Mouse (Mus musculus) erythroid progenitor cell, adult 5-6 weeks (primary cell): ENCODE results near the gene Ppil4. TPM values are rescaled to one million over a fixed set of nuclear protein-coding genes. Genes with fewer than 3 reads are reported as not detected.

ENCODE experiments used
- ATAC-seq: replicated peaks from 2 replicates; pipeline ENCODE4 v1.8.0; 2016; ENCODE audit warnings: moderate number of reproducible peaks, mild to moderate bottlenecking, moderate TSS enrichment, inconsistent platforms; ENCODE audit not compliant: poor library complexity, low FRiP score, severe bottlenecking
- total RNA-seq, 2 experiments: library from RNA; stranded (forward) in 1 of 2; stranded (reverse) in 1 of 2; fragments of 150-400 nt in 1 of 2; fragments of 186-747, 209-891 nt in 1 of 2; gene quantifications; 2 replicates each; pipeline versions ENCODE4 v1.2.3 to v1.2.4; 2015 to 2017; ENCODE audit warnings: low replicate concordance in 2 of 2

Gene Ppil4
- total RNA-seq, 2 experiments from 2014 or later, result 36.0 to 66.4 TPM

DNA sequence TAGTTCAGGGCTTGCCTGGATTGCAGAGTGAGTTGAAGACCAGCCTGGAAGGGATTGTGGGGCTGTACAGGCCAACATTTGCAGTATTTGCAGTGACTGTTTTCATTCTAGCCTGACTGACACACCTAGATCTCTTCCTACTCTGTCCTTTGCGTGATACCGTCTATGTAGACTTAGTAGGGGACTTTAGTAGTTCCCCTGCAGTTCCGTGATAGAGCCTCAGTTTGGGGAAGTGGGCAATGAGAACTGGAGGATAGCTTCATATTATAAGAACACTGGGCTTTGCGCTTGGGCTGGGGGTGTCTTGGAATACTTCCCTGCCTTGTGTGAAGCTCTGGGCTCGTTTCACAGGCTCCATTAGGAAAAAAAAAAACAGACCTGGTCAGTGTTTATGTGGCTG is 27.5 kb downstream of the Ppil4 start:
- ATAC-seq, result no peak

GRCm38 (mm10) chr10:7821981-7822380 is 29.3 kb downstream of the Ppil4 start:
- no peak for ATAC-seq

DNA sequence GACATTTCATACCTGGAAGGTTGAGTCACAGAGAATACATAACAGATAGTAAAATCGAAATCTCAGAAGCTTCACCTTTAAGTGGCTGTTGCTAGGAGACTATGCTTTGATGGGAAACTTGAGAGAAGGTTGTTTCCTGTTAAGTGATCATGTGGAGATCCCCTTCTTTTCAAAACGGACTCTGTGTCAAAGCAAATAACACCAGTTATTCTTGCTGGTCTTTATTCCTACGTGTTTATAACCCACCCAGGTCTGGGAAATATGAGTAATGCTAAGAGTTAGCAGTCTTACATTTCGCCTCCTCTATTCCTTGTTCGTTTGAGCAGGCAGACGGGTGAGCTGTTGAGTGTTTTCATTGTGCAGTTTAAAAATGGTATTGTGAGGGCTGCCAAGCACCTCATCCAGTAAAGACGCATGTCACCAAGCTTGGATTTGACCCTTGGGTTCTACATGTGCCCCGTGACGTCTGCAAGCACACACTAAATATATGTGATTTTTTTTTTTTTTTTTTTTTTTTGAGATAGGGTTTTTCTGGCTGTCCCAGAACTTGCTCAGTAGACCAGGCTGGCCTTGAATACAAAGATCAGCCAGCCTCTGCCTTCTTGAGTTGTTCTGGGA is 32.1 kb downstream of the Ppil4 start:
- no peak for ATAC-seq

DNA sequence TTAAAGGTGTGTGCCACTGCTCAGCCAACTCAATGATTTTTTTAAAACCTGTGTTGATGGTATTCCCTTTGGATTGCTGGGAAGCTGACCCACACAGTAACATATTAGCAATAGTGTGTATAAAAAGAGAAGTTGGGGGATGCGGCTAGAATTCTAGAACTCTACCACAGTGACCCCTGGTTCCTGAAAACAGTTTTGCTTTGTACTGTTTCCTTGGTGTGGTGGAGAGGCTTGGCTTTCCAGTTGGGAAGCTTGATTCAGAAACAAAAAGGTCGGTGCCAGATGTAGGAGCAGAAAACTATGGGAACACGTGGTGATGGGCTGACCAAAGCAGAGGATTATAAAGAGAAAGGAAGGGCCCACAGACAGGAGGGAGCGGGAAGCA is 32.6 kb downstream of the Ppil4 start:
- ATAC-seq, result no peak

DNA sequence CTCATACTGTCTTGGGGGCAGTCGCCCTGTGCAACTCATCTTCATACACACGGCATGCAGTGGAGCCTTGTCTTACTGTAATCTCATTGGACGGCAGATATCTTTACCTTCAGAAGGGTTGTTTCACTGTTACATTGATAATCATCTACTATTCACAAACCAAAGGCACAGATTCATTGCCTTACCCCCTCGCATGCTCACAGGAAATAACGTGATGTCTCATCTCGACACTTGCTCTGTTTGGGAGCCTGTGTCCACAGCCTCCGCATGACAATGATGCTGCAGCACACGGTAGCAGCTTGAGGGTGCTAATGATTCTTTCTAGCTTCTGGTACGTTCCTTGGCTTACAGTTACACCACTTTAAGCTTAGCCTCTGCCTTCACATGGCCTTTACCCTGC is 33.4 kb downstream of the Ppil4 start:
- ATAC-seq, result no peak

GRCm38 (mm10) chr10:7832171-7832676 is 39.5 kb downstream of the Ppil4 start, which contains the start of gene Zc3h12d:
Zc3h12d (plus strand) TSS chr10:7832470.
- ATAC-seq, result no peak

GRCm38 (mm10) chr10:7833377-7834165 is 40.9 kb downstream of the Ppil4 start:
- no peak for ATAC-seq

DNA sequence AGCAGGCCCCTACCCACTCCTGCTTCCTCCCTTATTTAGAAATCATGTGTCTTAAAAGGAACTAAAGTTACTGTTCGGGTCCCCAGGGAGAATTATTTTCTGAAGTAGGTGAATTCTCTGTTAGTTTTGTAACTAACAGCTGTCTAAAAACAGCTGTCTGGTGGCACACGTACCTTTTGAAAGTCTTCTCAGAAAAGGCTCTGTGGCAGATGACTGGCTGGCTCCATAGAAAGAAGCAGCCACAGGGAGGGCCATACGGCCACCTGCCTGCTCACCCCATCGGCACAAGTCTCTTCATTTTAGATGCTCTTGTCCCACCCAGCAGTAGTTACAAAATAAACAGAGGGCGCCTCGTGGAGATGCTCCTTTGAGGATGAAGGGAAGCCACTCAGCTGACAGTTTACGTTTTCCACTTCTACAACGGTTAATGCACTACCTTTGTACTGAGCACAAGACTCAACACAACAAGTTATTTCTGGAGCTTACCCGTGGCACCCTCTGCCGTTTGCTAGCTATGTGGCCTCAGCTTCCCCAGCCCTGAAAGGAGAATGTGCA is 42.1 kb downstream of the Ppil4 start:
- ATAC-seq, result no peak

- ATAC-seq, result no peak
Measured at GRCm38 (mm10) chr10:7836902-7837301, 44.2 kb downstream of the Ppil4 start.

- ATAC-seq, result no peak
Measured at GRCm38 (mm10) chr10:7837446-7837845, 44.8 kb downstream of the Ppil4 start.

DNA sequence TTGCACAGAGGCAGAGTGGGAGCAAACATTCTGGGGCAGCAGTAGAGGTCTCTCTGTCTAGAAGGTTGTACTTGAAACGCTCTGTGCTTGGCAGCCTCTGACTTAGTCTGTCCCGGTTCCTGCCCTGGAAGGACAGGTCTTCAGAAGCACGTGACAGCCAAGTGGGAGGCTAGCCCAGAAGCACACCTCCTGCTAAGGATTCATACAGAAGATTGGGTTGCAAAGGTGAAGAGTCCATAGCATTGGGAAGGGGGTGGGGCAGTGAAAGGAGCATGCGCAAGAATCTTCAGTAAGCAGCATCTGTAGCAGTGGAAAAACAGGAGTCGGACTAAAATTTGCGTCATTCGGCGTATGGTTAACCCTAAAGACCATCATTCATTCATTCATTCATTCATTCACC is 45.3 kb downstream of the Ppil4 start:
- ATAC-seq, result no peak

DNA sequence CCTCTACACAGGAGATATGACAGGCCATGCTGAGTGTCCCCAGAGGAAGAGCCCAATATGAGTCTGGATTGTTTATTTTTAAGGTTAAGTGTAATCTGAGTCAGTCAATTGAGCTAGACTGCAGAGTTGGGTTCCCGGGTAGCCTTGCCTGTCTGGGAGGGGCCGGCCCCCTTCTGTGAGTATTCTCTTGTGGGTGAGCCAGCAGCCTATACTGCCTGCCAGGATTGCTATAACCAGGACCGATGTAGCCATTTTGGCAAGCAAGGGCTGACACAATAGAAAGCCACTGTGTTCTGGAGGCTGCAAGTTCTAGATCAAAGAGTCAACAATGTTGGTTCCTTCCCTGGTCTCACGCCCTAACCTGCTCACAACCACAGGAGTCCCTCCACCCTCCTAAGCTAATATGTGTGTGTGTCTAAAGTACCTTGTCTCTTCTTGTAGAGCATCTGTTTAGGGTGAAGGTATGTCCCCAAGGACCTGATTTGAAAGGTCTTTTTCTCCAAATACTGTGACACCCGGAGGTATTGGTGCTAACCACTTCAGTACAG is 46.3 kb downstream of the Ppil4 start:
- no peak for ATAC-seq

GRCm38 (mm10) chr10:7839551-7840352 is 47.1 kb downstream of the Ppil4 start:
- no peak for ATAC-seq

DNA sequence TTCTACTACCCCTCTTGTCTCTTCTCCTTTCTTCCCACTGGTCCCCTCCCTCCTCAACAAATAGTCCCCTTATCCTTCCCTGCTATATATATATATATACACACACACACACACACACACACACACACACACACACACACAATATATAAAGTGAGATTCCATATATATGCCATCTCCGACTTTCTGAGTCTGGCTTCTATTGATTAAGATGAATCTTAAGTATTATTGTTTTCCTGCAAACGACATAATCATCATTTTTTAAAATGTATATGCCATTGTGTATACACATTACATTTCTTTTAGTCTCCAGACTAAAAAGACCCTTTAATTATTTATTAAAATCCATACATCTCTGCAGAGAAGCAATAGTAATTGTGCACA is 47.7 kb downstream of the Ppil4 start:
- ATAC-seq, result no peak

GRCm38 (mm10) chr10:7840785-7841184 is 48.1 kb downstream of the Ppil4 start:
- no peak for ATAC-seq

- ATAC-seq, result no peak
Measured at GRCm38 (mm10) chr10:7841571-7842080, 48.9 kb downstream of the Ppil4 start.

DNA sequence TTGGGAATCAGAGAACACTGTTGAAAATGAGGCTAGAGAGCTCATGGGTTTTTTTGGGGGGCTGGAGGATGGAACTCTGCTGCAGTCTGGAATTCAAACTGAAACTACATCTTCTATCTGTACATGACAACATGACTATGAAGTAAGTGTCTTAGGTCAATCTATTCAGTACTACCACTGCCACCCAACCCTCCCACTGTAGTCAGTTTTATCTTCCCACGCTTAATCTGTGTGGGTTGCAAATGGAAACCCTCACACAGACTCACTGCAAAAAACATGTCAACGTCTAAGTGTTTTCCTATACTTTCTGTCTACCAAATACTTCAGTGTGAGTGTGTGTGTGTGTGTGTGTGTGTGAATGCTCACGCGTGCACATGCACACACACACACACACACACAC is 50.5 kb downstream of the Ppil4 start:
- ATAC-seq, result no peak

DNA sequence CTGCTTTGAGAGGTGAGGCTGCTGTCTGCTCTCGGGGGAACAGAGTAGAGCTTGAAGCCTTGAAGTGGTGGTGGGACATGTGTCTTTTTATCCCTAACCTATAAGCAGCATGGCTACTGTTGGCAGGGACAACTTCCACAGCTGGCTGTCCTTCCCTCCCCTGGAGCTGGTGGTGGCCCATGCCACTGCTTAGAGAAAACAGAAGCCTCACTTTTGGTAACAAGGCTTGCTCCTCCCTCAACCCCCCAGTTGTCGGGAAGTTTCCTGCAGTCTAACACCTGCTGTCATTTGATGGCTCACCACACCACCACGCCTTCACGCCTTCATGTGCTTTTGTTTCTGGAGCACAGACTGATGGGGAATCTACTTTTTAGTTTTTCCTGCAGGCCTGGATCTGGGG is 51.5 kb downstream of the Ppil4 start:
- ATAC-seq, result no peak

GRCm38 (mm10) chr10:7845136-7845535 is 52.4 kb downstream of the Ppil4 start:
- no peak for ATAC-seq

DNA sequence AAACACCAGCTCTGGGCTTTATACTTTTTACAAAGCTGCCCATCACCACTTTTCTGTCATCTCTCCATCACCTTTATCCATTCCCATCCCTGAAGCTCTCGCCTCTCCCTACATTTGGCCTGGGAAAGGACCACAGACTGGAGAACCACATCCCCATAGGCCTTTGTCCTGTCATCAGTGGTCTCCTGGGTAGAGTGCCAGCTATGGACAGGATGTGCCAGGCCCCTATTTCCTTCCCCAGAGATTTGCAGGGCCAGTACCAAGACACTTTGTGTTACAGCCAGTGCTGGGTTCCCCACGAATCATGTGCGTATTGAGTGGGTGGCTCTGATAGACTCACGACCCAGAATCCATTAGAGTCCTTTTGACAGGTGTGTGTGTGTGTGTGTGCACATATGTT is 53.3 kb downstream of the Ppil4 start:
- no peak for ATAC-seq
